Mouse (Mus musculus) central nervous system, embryonic 11.5 days (tissue): Measurements from ENCODE around the gene Agpat3. TPM values are rescaled to one million over a fixed set of nuclear protein-coding genes. Genes with fewer than 3 reads are reported as not detected.

Experiments
- polyA plus RNA-seq: library from polyadenylated mRNA; depleted of rRNA; stranded (reverse); fragments of >200 nt; gene quantifications from 2 replicates; pipeline ENCODE4 v1.2.3, GENCODE M21; 2012; rRNA removed

The Agpat3 gene
- 50.2 and 70.5 TPM in 2 replicates for polyA plus RNA-seq

GRCm38 (mm10) chr10:78351887-78352665 lies at the start of gene Agpat3:
Gene Agpat3 (minus strand): TSS chr10:78352489.

GRCm38 (mm10) chr10:78244438-78245224 lies 107.7 kb downstream of the Agpat3 start, which contains the start of gene Trappc10:
Gene Trappc10 (minus strand): TSS chr10:78244641.

Other genes starting within 250 kb of the Agpat3 start
- gene D10Jhu81e, start 182.7 kb downstream of the Agpat3 start, polyA plus RNA-seq: 64.2 and 80.7 TPM in 2 replicates
- 16.5 and 17.5 TPM in 2 replicates for gene Pwp2, start 167.3 kb downstream of the Agpat3 start, polyA plus RNA-seq
- 26.1 and 35.5 TPM in 2 replicates for gene Trappc10, start 107.8 kb downstream of the Agpat3 start, polyA plus RNA-seq
- 383 and 611 TPM in 2 replicates for gene Rrp1, start 60.6 kb upstream of the Agpat3 start, polyA plus RNA-seq
- 65.4 and 83.7 TPM in 2 replicates for gene Cstb, start 73.2 kb upstream of the Agpat3 start, polyA plus RNA-seq
- 7.1 and 7.9 TPM in 2 replicates for gene Pdxk, start 112.5 kb upstream of the Agpat3 start, polyA plus RNA-seq
- 0.06 TPM in 1 of 2 replicates, not detected in the other for gene Olfr1358, start 164.9 kb upstream of the Agpat3 start, polyA plus RNA-seq
- gene Ilvbl, start 221.9 kb upstream of the Agpat3 start, polyA plus RNA-seq: 23.4 and 36.0 TPM in 2 replicates
- 18.2 and 27.2 TPM in 2 replicates for gene Syde1, start 239.5 kb upstream of the Agpat3 start, polyA plus RNA-seq